Mouse (Mus musculus) retina, embryonic 14.5 days (tissue): Measurements from ENCODE around the gene Tas2r107.
"Not testable (repeated sequence)": the region's sequence is repeated elsewhere in the genome, so short reads cannot be mapped to it uniquely, and the experiment has no call there.

Experiments
- DNase-seq: peaks from one replicate; pipeline ENCODE4 v3.0.0-alpha.2; 2015; ENCODE audit warnings: low spot score

Gene Tas2r107

DNA sequence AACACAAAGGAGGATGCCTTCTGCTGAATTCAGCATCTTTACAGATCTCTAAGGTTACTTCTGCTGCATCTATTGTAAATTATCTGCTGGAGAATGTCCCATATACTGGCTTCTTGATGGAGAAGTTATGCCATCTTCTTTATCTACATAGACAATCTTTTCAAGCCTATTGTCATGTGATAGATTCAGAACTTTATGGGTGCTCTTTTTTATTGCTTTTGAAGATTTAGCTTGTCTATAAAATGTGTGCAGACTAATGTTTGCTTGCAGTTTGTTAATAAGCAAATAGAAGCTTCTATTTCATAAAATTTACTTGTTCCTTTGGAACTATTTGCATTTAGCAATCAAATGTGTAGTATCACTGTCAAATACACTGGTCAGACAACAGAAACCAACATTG lies at the start of gene Tas2r107:
TSS of gene Tas2r107 (minus strand) at position 101 of the 400 bp plus-strand sequence.
- DNase-seq, result no peak

DNA sequence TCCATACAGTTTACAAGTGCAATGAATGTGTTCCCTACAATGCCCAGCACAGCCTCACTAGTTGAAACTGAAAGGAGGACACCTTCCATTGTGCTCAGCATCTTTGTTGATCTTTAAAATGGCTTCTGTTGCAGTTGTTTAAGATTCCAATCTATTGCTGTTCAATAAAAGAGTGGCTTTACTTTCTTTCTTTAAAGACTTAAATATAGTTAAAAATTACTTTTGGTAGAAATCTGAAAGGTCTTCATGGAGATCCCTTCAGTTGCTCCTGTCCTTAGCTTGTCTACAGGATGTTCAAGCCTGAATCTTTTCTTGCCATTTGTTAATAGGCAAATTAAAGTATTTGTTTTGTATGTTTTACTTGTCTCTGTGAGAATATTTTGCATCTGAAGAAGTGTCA lies 30.0 kb upstream of the Tas2r107 start, which contains the start of gene Tas2r114:
TSS of gene Tas2r114 (minus strand) at position 101 of the 400 bp plus-strand sequence.
- no peak for DNase-seq

DNA sequence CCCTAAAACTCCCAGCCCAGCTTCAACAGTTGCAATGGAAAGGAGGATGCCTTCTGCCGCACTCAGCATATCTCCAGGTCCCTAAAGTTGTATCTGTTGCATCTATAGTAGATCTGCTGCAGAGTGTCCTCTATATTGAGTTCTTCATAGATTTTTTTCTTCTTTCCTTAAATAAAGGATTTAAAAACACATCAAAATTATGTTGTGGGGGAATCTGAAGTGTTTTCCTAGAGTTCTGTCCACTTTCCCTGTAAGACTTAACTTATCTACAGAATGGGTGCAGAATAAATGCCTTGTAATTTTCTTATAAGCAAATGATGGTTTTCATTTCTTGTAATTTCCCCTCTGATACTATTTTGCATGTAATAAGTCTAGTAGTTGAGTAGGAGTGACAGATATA lies 27.4 kb upstream of the Tas2r107 start, which contains the start of gene Tas2r105:
TSS of gene Tas2r105 (minus strand) at position 101 of the 400 bp plus-strand sequence.
- no peak for DNase-seq

DNA sequence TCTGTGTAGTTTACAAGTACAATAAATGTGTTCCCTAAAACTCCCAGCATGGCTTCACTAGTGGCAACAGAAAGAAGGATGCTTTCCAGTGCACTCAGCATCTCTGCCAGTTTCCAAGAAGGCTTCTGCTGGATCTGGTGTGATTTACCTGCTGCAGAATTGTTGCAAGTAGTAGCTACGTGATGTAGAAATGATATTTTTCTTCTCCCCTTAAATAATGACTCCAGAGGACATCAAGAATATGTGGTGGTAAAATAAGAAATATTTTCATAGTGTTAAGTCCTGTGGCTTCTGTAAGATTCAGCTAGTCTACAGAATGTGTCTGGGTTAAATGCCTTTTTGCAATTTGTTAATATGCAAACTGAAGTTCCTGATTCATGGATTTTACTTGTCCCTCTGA lies 25.7 kb upstream of the Tas2r107 start, which contains the start of gene Tas2r104:
TSS of gene Tas2r104 (minus strand) at position 101 of the 400 bp plus-strand sequence.
- no peak for DNase-seq

DNA sequence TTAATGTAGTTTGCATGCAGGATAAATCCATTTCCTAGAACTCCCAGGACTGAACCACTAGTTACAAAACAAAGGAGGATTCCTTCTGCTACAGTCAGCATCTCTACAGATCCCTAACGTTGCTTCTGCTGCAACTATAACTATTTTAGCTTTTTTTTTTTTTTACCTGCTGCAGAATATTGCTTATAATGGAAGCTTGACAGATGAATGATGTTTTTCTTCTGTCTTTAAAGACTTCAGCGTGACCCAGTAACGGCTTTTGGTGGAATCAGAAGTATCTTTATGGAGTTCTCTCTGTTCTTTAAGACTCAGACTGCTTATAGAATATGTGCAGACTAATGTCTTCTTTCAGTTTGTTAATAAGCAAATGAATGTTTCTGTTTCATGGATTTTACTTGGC lies 18.8 kb upstream of the Tas2r107 start, which contains the start of gene Tas2r106:
TSS of gene Tas2r106 (minus strand) at position 101 of the 400 bp plus-strand sequence.
- no peak for DNase-seq

DNA sequence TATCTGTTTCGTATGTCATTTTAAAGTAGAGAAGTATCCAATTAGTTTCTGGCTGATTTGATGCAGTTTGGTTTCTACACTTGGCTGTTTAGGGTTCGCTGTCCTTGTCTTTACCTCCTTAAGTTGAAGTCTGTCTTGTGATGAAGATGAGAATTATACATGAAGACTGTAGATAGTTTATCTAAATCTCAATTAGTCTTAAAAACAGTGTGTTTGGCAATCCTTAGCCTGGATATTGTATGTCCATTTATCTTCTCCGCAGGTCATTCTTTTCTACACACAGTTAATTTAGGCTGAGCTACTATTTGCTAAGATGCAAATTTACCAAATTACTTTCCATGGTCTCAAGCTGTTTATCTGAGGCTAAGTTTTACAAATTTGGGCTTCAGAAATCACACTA lies 29.1 kb downstream of the Tas2r107 start, which contains the start of gene Tas2r130:
TSS of gene Tas2r130 (minus strand) at position 101 of the 400 bp plus-strand sequence.
- DNase-seq, result no peak

DNA sequence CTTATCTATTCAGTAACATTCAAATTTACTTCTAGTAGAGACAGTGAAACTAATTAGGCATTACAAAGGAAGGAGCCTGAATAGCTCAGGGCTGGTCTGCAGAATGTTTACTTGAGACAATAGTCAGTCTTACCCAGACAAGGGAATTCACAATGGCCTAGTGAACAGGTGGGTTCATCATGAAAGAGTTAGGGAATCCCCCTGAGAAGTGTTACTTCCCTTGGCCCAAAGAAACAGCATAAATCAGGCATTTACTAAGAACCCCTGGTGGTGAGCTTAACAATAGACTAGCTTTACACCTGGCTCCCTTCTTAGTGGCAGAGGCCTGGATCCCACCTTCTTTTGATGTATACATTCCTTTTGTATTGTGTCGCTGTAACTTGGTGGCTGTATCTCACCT lies 50.0 kb downstream of the Tas2r107 start:
- not testable (repeated sequence) for DNase-seq
